ENCODE assay signal across 26 mouse cellular contexts in genomic region chr14:28969247-28969646, GRCm38 (mm10). TPM values are rescaled to one million over a fixed set of nuclear protein-coding genes. Genes with fewer than 3 reads are reported as not detected.
DNase-seq lines count a peak whose midpoint lies in the region; ATAC-seq and TF ChIP-seq lines count a peak whose summit lies in the region.
"Had no signal": no experiment of that assay in that cellular context is flagged by ENCODE, and none has a peak within 500 bp of the region (broad histone marks: within the 10 kb centered on the region; RNA-seq: fewer than 3 reads in every experiment).

No protein-coding gene starts in this region.

- H3K36me3 ChIP-seq in forebrain, embryonic 14.5 days (ENCODE audit: control insufficient read depth, insufficient read depth, low read length) = no peaks in the 10 kb centered on the region
- H3K36me3 ChIP-seq in forebrain, embryonic 13.5 days (ENCODE audit: poor library complexity, severe bottlenecking) = no peaks in the 10 kb centered on the region
- H3K36me3 ChIP-seq in forebrain, postnatal 0 days (ENCODE audit: insufficient read depth) = no peaks in the 10 kb centered on the region
- H3K36me3 ChIP-seq: hindbrain, embryonic 12.5 days; liver, embryonic 15.5 days; midbrain, embryonic 13.5 days; neural tube, embryonic 13.5 days had no signal

- no peaks in the 10 kb centered on the region for H3K9me3 ChIP-seq in forebrain, embryonic 14.5 days (replicated peaks; ENCODE audit: control insufficient read depth, low read length)
- no peaks in the 10 kb centered on the region for H3K9me3 ChIP-seq in forebrain, embryonic 13.5 days (replicated peaks)
- H3K9me3 ChIP-seq in forebrain, postnatal 0 days (ENCODE audit: low read length) = no peaks in the 10 kb centered on the region
- H3K9me3 ChIP-seq: embryonic facial prominence, embryonic 13.5 days; hindbrain, embryonic 12.5 days; liver, embryonic 15.5 days; midbrain, embryonic 13.5 days; neural tube, embryonic 13.5 days had no signal

- peaks cover 2% of the 10 kb centered on the region; the same call in 1 of the 2 replicates for H3K4me1 ChIP-seq in forebrain, embryonic 14.5 days (ENCODE audit: control insufficient read depth, insufficient read depth, low read length)
- peaks cover 11% of the 10 kb centered on the region for H3K4me1 ChIP-seq in forebrain, embryonic 13.5 days
- no peaks in the 10 kb centered on the region for H3K4me1 ChIP-seq in forebrain, postnatal 0 days (ENCODE audit: insufficient read depth)
- H3K4me1 ChIP-seq: liver, embryonic 15.5 days; neural tube, embryonic 13.5 days had no signal

- TF ChIP-seq POLR2A in brain, embryonic 14.5 days (IDR thresholded peaks at IDR 0.05; ENCODE audit: borderline replicate concordance, extremely low read depth, insufficient read depth, insufficient read length, poor library complexity, severe bottlenecking) = no peak

- no peak overlapping the region for H3K4me2 ChIP-seq in forebrain, embryonic 14.5 days (ENCODE audit: low read length)
- no peak overlapping the region for H3K4me2 ChIP-seq in forebrain, embryonic 13.5 days
- H3K4me2 ChIP-seq in forebrain, postnatal 0 days (ENCODE audit: low read depth) = no peak overlapping the region
- H3K4me2 ChIP-seq: embryonic facial prominence, embryonic 13.5 days; heart, embryonic 11.5 days; hindbrain, embryonic 12.5 days; liver, embryonic 15.5 days; midbrain, embryonic 13.5 days; neural tube, embryonic 13.5 days had no signal

- no peaks in the 10 kb centered on the region for H3K27me3 ChIP-seq in forebrain, embryonic 14.5 days (replicated peaks; ENCODE audit: control insufficient read depth, insufficient read depth, low read length)
- H3K27me3 ChIP-seq in forebrain, embryonic 13.5 days = no peaks in the 10 kb centered on the region
- no peaks in the 10 kb centered on the region for H3K27me3 ChIP-seq in forebrain, postnatal 0 days (ENCODE audit: insufficient read depth, low read length)
- H3K27me3 ChIP-seq: embryonic facial prominence, embryonic 13.5 days; liver, embryonic 15.5 days; neural tube, embryonic 13.5 days; Patski had no signal

- no peak for ATAC-seq in forebrain, embryonic 14.5 days
- no peak for ATAC-seq in forebrain, embryonic 13.5 days
- no peak for ATAC-seq in forebrain, postnatal 0 days
- ATAC-seq: CD4-positive, CD25-positive, alpha-beta regulatory T cell, adult 4 months; midbrain, embryonic 13.5 days; Patski had no signal

- H3K27ac ChIP-seq in forebrain, embryonic 14.5 days (ENCODE audit: low read depth, low read length) = no peak overlapping the region
- no peak overlapping the region for H3K27ac ChIP-seq in forebrain, embryonic 13.5 days
- H3K27ac ChIP-seq in forebrain, postnatal 0 days (ENCODE audit: low read depth, low read length) = no peak overlapping the region
- H3K27ac ChIP-seq: embryonic facial prominence, embryonic 13.5 days; hindbrain, embryonic 12.5 days; left cerebral cortex, adult 2 months; liver, embryonic 15.5 days; midbrain, embryonic 13.5 days; neural tube, embryonic 13.5 days had no signal

- 92% methylated on average over 4 of the region's 4 CpGs for WGBS in forebrain, embryonic 14.5 days
- 90% methylated on average over 4 of the region's 4 CpGs for WGBS in forebrain, embryonic 13.5 days
- 77% methylated on average over 4 of the region's 4 CpGs for WGBS in forebrain, postnatal 0 days

- no peak overlapping the region for H3K4me3 ChIP-seq in forebrain, embryonic 14.5 days (ENCODE audit: low read depth, low read length)
- no peak overlapping the region for H3K4me3 ChIP-seq in forebrain, embryonic 13.5 days
- no peak overlapping the region for H3K4me3 ChIP-seq in forebrain, postnatal 0 days (ENCODE audit: low read depth, low read length)
- H3K4me3 ChIP-seq: embryonic facial prominence, embryonic 13.5 days; hindbrain, embryonic 12.5 days; left cerebral cortex, adult 2 months; liver, embryonic 15.5 days; midbrain, embryonic 13.5 days; neural tube, embryonic 13.5 days had no signal

- intact Hi-C loops in left cerebral cortex, postnatal 10 days (cut with DNase I) = no loop called here
- intact Hi-C loops in left cerebral cortex, postnatal 25 days (cut with DNase I) = no loop called here

- H3K9ac ChIP-seq in forebrain, embryonic 14.5 days (ENCODE audit: low read length) = no peak overlapping the region
- H3K9ac ChIP-seq in forebrain, embryonic 13.5 days = no peak overlapping the region
- no peak overlapping the region for H3K9ac ChIP-seq in forebrain, postnatal 0 days
- H3K9ac ChIP-seq: embryonic facial prominence, embryonic 13.5 days; hindbrain, embryonic 12.5 days; liver, embryonic 15.5 days; midbrain, embryonic 13.5 days; neural tube, embryonic 13.5 days had no signal

- TF ChIP-seq CTCF in brain, embryonic 14.5 days (IDR thresholded peaks at IDR 0.05; ENCODE audit: borderline replicate concordance, extremely low read depth, insufficient read depth, insufficient read length) = no peak
- no peak for TF ChIP-seq CTCF in forebrain, postnatal 0 days (IDR thresholded peaks at IDR 0.05; ENCODE audit: low read depth)

- DNase-seq in forebrain, embryonic 14.5 days (ENCODE audit: low spot score) = peak; percentile 31
- DNase-seq in left cerebral cortex, adult 18-20 months (ENCODE audit: low spot score in 2 of 2) = peak; percentile 40 to 57
- no peak for DNase-seq in left cerebral cortex, postnatal 10 days (ENCODE audit: extremely low spot score in 1 of 2, low spot score in 2 of 2)
- DNase-seq in brain, embryonic 14.5 days (ENCODE audit: low read depth) = peak; percentile 29
- DNase-seq in left cerebral cortex, postnatal 25 days (ENCODE audit: low spot score in 2 of 2) = peak; percentile 21 to 82
- DNase-seq in forebrain, postnatal 0 days = no peak
- DNase-seq: adrenal gland, adult 8-10 months; cerebellum, adult 9-11 months; heart, postnatal 14 days; kidney, adult 18-20 months; kidney, postnatal 14 days; lung, postnatal 10 days; right cerebral cortex, postnatal 4 days had no signal

RNA-seq across cellular contexts. Expression of gene Lrtm1, which starts 48.8 kb away (rescaled TPM):
- polyA plus RNA-seq in forebrain, embryonic 14.5 days (2014; fragmentation: Nextera tagmentation; extraction: Ambion mirVana) = 0.25 TPM in 1 of 2 replicates, not detected in the other
- polyA plus RNA-seq in forebrain, embryonic 13.5 days (2015; fragmentation: Nextera tagmentation; extraction: Ambion mirVana) = 0.18 and 0.26 TPM in 2 replicates
- not detected for total RNA-seq in left cerebral cortex, adult 18-20 months (2021)
- total RNA-seq in left cerebral cortex, postnatal 10 days (2021) = not detected
- 0.05 and 0.08 TPM in 2 replicates for polyA plus RNA-seq in brain, embryonic 14.5 days (2012; rRNA removed)
- not detected for total RNA-seq in left cerebral cortex, postnatal 25 days (2021)
- under 0.01 TPM in 1 of 2 replicates, not detected in the other for total RNA-seq in forebrain, postnatal 0 days (2014; rRNA removed)
- polyA plus RNA-seq in forebrain, postnatal 0 days (2015; fragmentation: Nextera tagmentation; extraction: Ambion mirVana) = 0.02 TPM in 1 of 2 replicates, not detected in the other
- total RNA-seq: ES-E14; left cerebral cortex, adult 2 months; megakaryocyte progenitor cell, adult 5-6 weeks had no signal
- polyA plus RNA-seq: CD4-positive, CD25-positive, alpha-beta regulatory T cell, adult 4 months; Patski; thymus, postnatal 0 days had no signal

Comparison
In these comparisons a context has a peak if more than half of its experiments do, and no peak if none do; other contexts are left out.
1. DNase-seq: peak in forebrain, embryonic 14.5 days (single experiment), left cerebral cortex, adult 18-20 months (2 of 2), brain, embryonic 14.5 days (single experiment) and left cerebral cortex, postnatal 25 days (2 of 2); none in left cerebral cortex, postnatal 10 days (0 of 2) and forebrain, postnatal 0 days (single experiment).